Mouse (Mus musculus) bone marrow, adult 2 months (tissue): ENCODE results near the gene Otud7a.

Experiments
- CTCF ChIP-seq: fragments of 200-500 bp; IDR thresholded peaks from 2 replicates; pipeline ENCODE4 v1.5.1; 2011; ENCODE audit warnings: low read length, control low read depth; ENCODE audit not compliant: control insufficient read depth, insufficient read depth
- POLR2A ChIP-seq: fragments of 200-500 bp; IDR thresholded peaks from 2 replicates; pipeline ENCODE4 v1.6.1; 2011; ENCODE audit warnings: low read depth, mild to moderate bottlenecking, control low read depth, low read length, borderline replicate concordance; ENCODE audit not compliant: control insufficient read depth

- TF ChIP-seq CTCF (no peak), POLR2A (no peak)
These were observed 285.5 kb downstream of the Otud7a start for GRCm38 (mm10) chr7:63730012-63730411.
